Mouse (Mus musculus) embryonic fibroblast, embryonic 13.5 days (primary cell): Measurements from ENCODE around the gene Snx17. TPM values are rescaled to one million over a fixed set of nuclear protein-coding genes. Genes with fewer than 3 reads are reported as not detected.

Source experiments
- H3K27ac ChIP-seq: 2 replicates; pipeline ENCODE4 v1.5.1; 2012; ENCODE audit warnings: low read length, control low read depth, inconsistent platforms; ENCODE audit not compliant: insufficient read depth
- H3K4me1 ChIP-seq: 2 replicates; pipeline ENCODE4 v1.6.1; 2011; ENCODE audit warnings: low read length; ENCODE audit not compliant: control insufficient read depth, insufficient read depth
- H3K4me3 ChIP-seq: 2 replicates; pipeline ENCODE4 v1.5.1; 2011; ENCODE audit warnings: mild to moderate bottlenecking, control low read depth, low read length; ENCODE audit not compliant: insufficient read depth
- CTCF ChIP-seq: IDR thresholded peaks from 2 replicates; pipeline ENCODE4 v1.5.1; 2011; ENCODE audit warnings: mild to moderate bottlenecking, control low read depth, low read length, moderate library complexity, borderline replicate concordance; ENCODE audit not compliant: insufficient read depth
- POLR2A ChIP-seq: IDR thresholded peaks from 2 replicates; pipeline ENCODE4 v1.6.1; 2011; ENCODE audit warnings: low read depth, mild to moderate bottlenecking, control low read depth, low read length, moderate library complexity
- polyA plus RNA-seq: library from polyadenylated mRNA; stranded (reverse); fragments of >200 nt; gene quantifications from 2 replicates; pipeline ENCODE4 v1.2.4, GENCODE M21; 2011; ENCODE audit warnings: low read depth; ENCODE audit not compliant: missing spikeins, insufficient read length

The Snx17 gene
- polyA plus RNA-seq, 1 experiment: 91.9 TPM

GRCm38 (mm10) chr5:31195671-31196070 is 2.6 kb downstream of the Snx17 start:
- TF ChIP-seq POLR2A (no peak), CTCF (no peak)
- H3K4me1 ChIP-seq: no peaks in the 10 kb centered on the region
- H3K27ac ChIP-seq: no peak overlapping the region
- no peak overlapping the region for H3K4me3 ChIP-seq

GRCm38 (mm10) chr5:31196207-31196606 is 3.2 kb downstream of the Snx17 start:
- no peak for TF ChIP-seq POLR2A
- TF ChIP-seq CTCF: no peak
- no peaks in the 10 kb centered on the region for H3K4me1 ChIP-seq

GRCm38 (mm10) chr5:31197072-31197471 is 4.0 kb downstream of the Snx17 start:
- TF ChIP-seq CTCF: no peak
- TF ChIP-seq POLR2A: 0 out of 2 replicates have a peak, but pooled peaks have one; percentile 13
- no peak overlapping the region for H3K27ac ChIP-seq
- H3K4me1 ChIP-seq: no peaks in the 10 kb centered on the region
- no peak overlapping the region for H3K4me3 ChIP-seq

More at GRCm38 (mm10) chr5:31196207-31196606, 3.2 kb downstream of the Snx17 start:
- H3K27ac ChIP-seq: no peak overlapping the region
- H3K4me3 ChIP-seq: no peak overlapping the region

- no peak overlapping the region for H3K27ac ChIP-seq
- H3K4me1 ChIP-seq: no peaks in the 10 kb centered on the region
- TF ChIP-seq CTCF (no peak), POLR2A (peak; percentile 20; the same call in 1 of the 2 replicates)
- H3K4me3 ChIP-seq: no peak overlapping the region
These were observed 5.1 kb downstream of the Snx17 start for GRCm38 (mm10) chr5:31198170-31198569.

GRCm38 (mm10) chr5:31198616-31199320 is 5.7 kb downstream of the Snx17 start:
- Histone ChIP-seq H3K4me1 (no peaks in the 10 kb centered on the region), H3K27ac (no peak overlapping the region), H3K4me3 (no peak overlapping the region)
- TF ChIP-seq CTCF (no peak), POLR2A (no peak; the same call in 1 of the 2 replicates)

- no peak overlapping the region for H3K4me3 ChIP-seq
- no peak for TF ChIP-seq CTCF
- TF ChIP-seq POLR2A: peak; percentile 42
- H3K4me1 ChIP-seq: no peaks in the 10 kb centered on the region
- H3K27ac ChIP-seq: no peak overlapping the region
These were observed 6.4 kb downstream of the Snx17 start for GRCm38 (mm10) chr5:31199321-31199892.

GRCm38 (mm10) chr5:31199893-31200292 is 6.9 kb downstream of the Snx17 start:
- no peaks in the 10 kb centered on the region for H3K4me1 ChIP-seq
- no peak overlapping the region for H3K4me3 ChIP-seq
- H3K27ac ChIP-seq: no peak overlapping the region
- TF ChIP-seq CTCF (0 out of 2 replicates have a peak, but pooled peaks have one; percentile 23), POLR2A (no peak; the same call in 1 of the 2 replicates)

GRCm38 (mm10) chr5:31200327-31200768 is 7.3 kb downstream of the Snx17 start:
- no peaks in the 10 kb centered on the region for H3K4me1 ChIP-seq
- H3K4me3 ChIP-seq: peak overlapping the region; percentile 20
- TF ChIP-seq CTCF: no peak
- no peak; the same call in 1 of the 2 replicates for TF ChIP-seq POLR2A
- H3K27ac ChIP-seq: no peak overlapping the region

- H3K4me3 ChIP-seq: peak overlapping the region; percentile 67
- no peaks in the 10 kb centered on the region for H3K4me1 ChIP-seq
- peak overlapping the region; percentile 23 for H3K27ac ChIP-seq
- no peak; the same call in 1 of the 2 replicates for TF ChIP-seq POLR2A
- no peak for TF ChIP-seq CTCF
These were observed 8.2 kb downstream of the Snx17 start for GRCm38 (mm10) chr5:31201042-31201741.
